ENCODE assay signal across 22 mouse cellular contexts in the genomic region with DNA sequence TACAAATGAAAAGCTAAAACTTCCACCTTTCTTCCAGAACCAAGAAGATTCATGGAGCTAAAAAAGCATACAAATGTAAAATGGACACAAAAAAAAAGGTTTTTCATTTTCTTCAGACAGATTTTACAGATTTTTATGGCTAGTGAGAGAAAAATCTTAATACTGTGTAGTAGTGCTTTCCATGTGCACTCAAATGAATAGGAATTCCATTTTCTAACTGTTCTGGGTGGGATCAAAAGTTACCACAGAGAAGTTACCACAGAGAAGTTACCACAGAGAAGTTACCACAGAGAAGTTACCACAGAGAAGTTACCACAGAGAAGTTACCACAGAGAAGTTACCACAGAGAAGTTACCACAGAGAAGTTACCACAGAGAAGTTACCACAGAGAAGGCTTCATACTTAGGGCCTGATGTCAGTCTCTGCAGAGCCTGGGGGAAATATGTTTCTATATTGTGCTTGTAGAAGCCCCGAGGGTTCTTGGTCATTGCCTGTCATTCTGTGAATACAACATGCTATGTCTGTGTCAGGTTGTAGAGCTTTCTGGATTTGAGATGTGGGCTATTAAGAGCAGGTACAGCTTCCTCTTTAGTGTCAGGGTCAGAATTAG.
"Had no signal": no experiment of that assay in that cellular context is flagged by ENCODE, and none has a peak within 500 bp of the region (broad histone marks: within the 10 kb centered on the region; RNA-seq: fewer than 3 reads in every experiment).

No protein-coding gene starts in this region.

- H3K27ac ChIP-seq: intestine, embryonic 15.5 days; kidney, embryonic 15.5 days; left cerebral cortex, adult 2 months; limb, embryonic 10.5 days; limb, embryonic 13.5 days; liver, embryonic 13.5 days; macrophage; midbrain, embryonic 15.5 days had no signal

- H3K4me1 ChIP-seq: intestine, embryonic 15.5 days; kidney, embryonic 15.5 days; liver, embryonic 13.5 days; midbrain, embryonic 15.5 days had no signal

- ATAC-seq: intestine, embryonic 15.5 days; lung, postnatal 0 days; midbrain, embryonic 15.5 days had no signal

- H3K27me3 ChIP-seq: intestine, embryonic 15.5 days; kidney, embryonic 15.5 days; limb, embryonic 13.5 days; liver, embryonic 13.5 days; midbrain, embryonic 15.5 days had no signal

- H3K4me2 ChIP-seq: intestine, embryonic 15.5 days; kidney, embryonic 15.5 days; limb, embryonic 13.5 days; liver, embryonic 13.5 days; lung, embryonic 14.5 days; midbrain, embryonic 11.5 days; midbrain, embryonic 15.5 days had no signal

- H3K36me3 ChIP-seq: intestine, embryonic 15.5 days; kidney, embryonic 15.5 days; limb, embryonic 10.5 days; limb, embryonic 13.5 days; liver, embryonic 13.5 days; midbrain, embryonic 15.5 days had no signal

- H3K9ac ChIP-seq: intestine, embryonic 15.5 days; kidney, embryonic 15.5 days; limb, embryonic 13.5 days; liver, embryonic 13.5 days; lung, embryonic 14.5 days; midbrain, embryonic 15.5 days had no signal

- H3K4me3 ChIP-seq: intestine, embryonic 15.5 days; kidney, embryonic 15.5 days; left cerebral cortex, adult 2 months; limb, embryonic 10.5 days; limb, embryonic 13.5 days; liver, embryonic 13.5 days; midbrain, embryonic 15.5 days had no signal

- DNase-seq: kidney, adult 11 months; kidney, adult 8-10 months; kidney, postnatal 10 days; kidney, postnatal 36 days; layer of hippocampus, postnatal 36 days; liver; liver, embryonic 13.5 days; lung, embryonic 14.5 days; retina, postnatal 1 day; right cerebral cortex, postnatal 25 days; spleen, adult 18-20 months; thymus, adult 18-20 months; thymus, postnatal 36 days had no signal

- H3K9me3 ChIP-seq: intestine, embryonic 15.5 days; kidney, embryonic 15.5 days; limb, embryonic 10.5 days; limb, embryonic 13.5 days; liver, embryonic 13.5 days; midbrain, embryonic 15.5 days had no signal
